Mouse (Mus musculus) embryonic facial prominence, embryonic 13.5 days (tissue): ENCODE data around the gene Lrig2. TPM values are rescaled to one million over a fixed set of nuclear protein-coding genes. Genes with fewer than 3 reads are reported as not detected.
"Not testable (repeated sequence)": the region's sequence is repeated elsewhere in the genome, so short reads cannot be mapped to it uniquely, and the experiment has no call there.

ENCODE experiments used
- ATAC-seq: fragments of 200-750 bp; cut with Nextera tagmentation; 2 replicates; pipeline ENCODE4 v1.8.0; 2017; ENCODE audit warnings: low read depth; ENCODE audit not compliant: insufficient number of reproducible peaks, insufficient read depth, low FRiP score, low TSS enrichment
- H3K27ac ChIP-seq: fragments of 300-500 bp; sonication (generic); 2 replicates; pipeline ENCODE4 v1.5.1; 2015; ENCODE audit warnings: moderate library complexity, mild to moderate bottlenecking, inconsistent platforms
- H3K27me3 ChIP-seq: fragments of 300-500 bp; sonication (generic); 2 replicates; pipeline ENCODE4 v1.6.1; 2015; ENCODE audit warnings: mild to moderate bottlenecking, inconsistent platforms
- H3K36me3 ChIP-seq: fragments of 300-500 bp; sonication (generic); 2 replicates; pipeline ENCODE4 v1.6.1; 2015; ENCODE audit warnings: mild to moderate bottlenecking, inconsistent platforms
- H3K4me1 ChIP-seq: fragments of 300-500 bp; sonication (generic); 2 replicates; pipeline ENCODE4 v1.6.1; 2015; ENCODE audit warnings: inconsistent platforms
- H3K4me2 ChIP-seq: fragments of 300-500 bp; sonication (generic); 2 replicates; pipeline ENCODE4 v1.6.1; 2015; ENCODE audit warnings: moderate library complexity, mild to moderate bottlenecking, inconsistent platforms
- H3K4me3 ChIP-seq: fragments of 300-500 bp; sonication (generic); 2 replicates; pipeline ENCODE4 v1.5.1; 2015; ENCODE audit warnings: mild to moderate bottlenecking, inconsistent platforms
- H3K9ac ChIP-seq: fragments of 300-500 bp; sonication (generic); 2 replicates; pipeline ENCODE4 v1.6.1; 2015; ENCODE audit warnings: mild to moderate bottlenecking, inconsistent platforms
- H3K9me3 ChIP-seq: fragments of 300-500 bp; sonication (generic); 2 replicates; pipeline ENCODE4 v1.6.1; 2016; ENCODE audit warnings: inconsistent platforms
- WGBS: fragments of 180-500 bp; shearing (Covaris S2); methylation state at CpG from one replicate; pipeline ENCODE4 v1.1.7; 2015; ENCODE audit warnings: mixed read lengths; 5-methylcytosine and 5-hydroxymethylcytosine counted together
- polyA plus RNA-seq: library from polyadenylated mRNA; unstranded; fragments of >200 nt; fragmentation: Nextera tagmentation; extraction: Ambion mirVana; gene quantifications from 2 replicates; pipeline ENCODE4 v1.2.1, GENCODE M21; 2015

The Lrig2 gene
- polyA plus RNA-seq, 1 experiment from 2014 or later = 21.1 TPM

DNA sequence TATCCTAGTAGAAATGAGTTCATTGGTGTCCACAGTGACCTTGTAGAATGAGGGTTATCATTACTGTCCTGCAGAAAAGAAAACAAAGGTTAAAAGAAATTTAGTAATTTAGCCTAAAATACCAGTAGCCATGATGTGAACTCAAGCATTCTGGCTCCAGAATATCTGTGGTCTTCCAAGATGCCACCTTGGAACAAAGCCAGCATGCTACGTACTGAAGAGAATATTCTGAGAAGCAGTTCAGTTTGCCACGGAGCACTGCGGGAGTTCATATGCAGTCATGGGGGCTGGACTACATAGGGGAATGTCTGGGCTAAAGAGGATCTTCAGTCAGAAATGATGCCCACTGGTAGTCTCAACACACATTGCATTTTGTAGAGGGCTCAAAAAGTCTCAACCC lies 67.6 kb downstream of the Lrig2 start:
- H3K27ac ChIP-seq = no peak overlapping the region
- no peaks in the 10 kb centered on the region for H3K36me3 ChIP-seq
- no peaks in the 10 kb centered on the region for H3K27me3 ChIP-seq
- ATAC-seq = no peak
- peaks cover 10% of the 10 kb centered on the region; the same call in 1 of the 2 replicates for H3K4me1 ChIP-seq
- no peaks in the 10 kb centered on the region for H3K9me3 ChIP-seq
- 80% methylated on average over 3 of the region's 3 CpGs for WGBS
- no peak overlapping the region for H3K4me2 ChIP-seq
- H3K4me3 ChIP-seq = no peak overlapping the region
- no peak overlapping the region for H3K9ac ChIP-seq

DNA sequence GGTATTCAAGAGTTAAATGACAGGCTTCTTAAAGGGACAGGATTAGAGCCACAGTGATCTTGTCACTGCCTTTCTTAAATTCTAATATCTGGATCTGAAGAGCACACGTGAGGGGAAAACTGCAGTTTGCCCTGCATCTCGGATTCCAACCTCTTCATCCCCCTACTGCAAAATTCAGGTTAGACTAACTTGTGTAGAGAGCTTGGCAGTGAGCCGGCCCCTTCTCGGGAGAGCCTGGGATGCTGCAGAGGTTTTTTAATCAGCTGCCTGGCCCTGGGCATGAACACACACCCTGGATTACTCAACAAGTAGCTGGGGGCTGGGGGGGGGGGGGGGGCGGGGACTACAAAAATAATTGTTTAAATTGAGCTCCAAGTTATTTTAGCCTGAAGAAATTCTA lies 69.4 kb downstream of the Lrig2 start:
- Histone ChIP-seq H3K36me3 (no peaks in the 10 kb centered on the region), H3K27ac (peak overlapping the region; percentile 62), H3K4me2 (peak overlapping the region; percentile 55), H3K4me3 (peak overlapping the region; percentile 10; the same call in 1 of the 2 replicates), H3K4me1 (peaks cover 10% of the 10 kb centered on the region; the same call in 1 of the 2 replicates), H3K27me3 (no peaks in the 10 kb centered on the region), H3K9me3 (no peaks in the 10 kb centered on the region), H3K9ac (peak overlapping the region; percentile 51; the same call in 1 of the 2 replicates)
- 12% methylated on average over 5 of the region's 5 CpGs for WGBS
- ATAC-seq = 0 out of 2 replicates have a peak, but pooled peaks have one; percentile 54

DNA sequence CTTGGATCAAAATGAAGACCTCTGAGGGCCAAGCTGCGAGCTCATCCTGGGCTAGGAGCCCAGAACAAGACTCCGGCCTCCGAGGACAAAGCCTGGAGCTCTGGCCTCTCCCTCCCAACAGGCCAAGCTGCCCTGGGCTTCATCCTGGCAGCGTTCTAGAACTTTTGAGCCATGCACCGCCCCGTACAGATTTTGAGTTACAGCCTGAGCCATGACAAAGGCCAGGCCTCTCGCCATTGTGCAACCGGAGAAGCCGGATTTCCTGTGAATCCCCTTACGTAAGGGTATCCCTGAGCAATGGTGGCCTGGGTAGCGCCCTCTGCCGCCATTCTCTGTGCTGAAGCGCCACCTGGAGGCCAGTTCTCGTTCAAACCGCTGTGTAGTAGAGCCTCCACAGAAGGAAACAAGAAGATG lies 69.8 kb downstream of the Lrig2 start:
- H3K4me3 ChIP-seq = peak overlapping the region; percentile 27; the same call in 1 of the 2 replicates
- H3K4me2 ChIP-seq = peak overlapping the region; percentile 55
- 18% methylated on average over 15 of the region's 15 CpGs for WGBS
- no peaks in the 10 kb centered on the region for H3K27me3 ChIP-seq
- peak overlapping the region; percentile 51; the same call in 1 of the 2 replicates for H3K9ac ChIP-seq
- no peaks in the 10 kb centered on the region for H3K9me3 ChIP-seq
- peaks cover 10% of the 10 kb centered on the region; the same call in 1 of the 2 replicates for H3K4me1 ChIP-seq
- ATAC-seq = peak; percentile 87
- H3K27ac ChIP-seq = peak overlapping the region; percentile 74
- H3K36me3 ChIP-seq = no peaks in the 10 kb centered on the region

DNA sequence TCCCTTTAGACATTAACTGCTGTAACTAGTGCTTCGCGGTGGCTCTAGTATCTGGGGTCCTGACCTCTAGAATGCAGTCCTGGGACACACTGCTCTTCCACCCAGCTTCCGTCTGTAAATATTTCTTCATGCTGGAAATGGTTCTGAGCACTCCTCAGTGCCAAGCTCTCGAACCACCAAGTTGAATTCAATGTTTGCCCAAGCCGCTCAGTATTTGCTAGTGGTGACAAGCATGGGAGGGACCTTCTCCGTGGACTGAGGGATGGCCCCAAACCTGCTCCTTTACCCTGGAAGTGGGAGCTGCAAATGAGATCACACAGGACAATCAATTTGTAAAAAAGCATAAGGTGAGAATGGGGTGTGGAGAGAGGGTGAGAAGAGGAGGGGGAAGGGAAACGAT lies 70.3 kb downstream of the Lrig2 start:
- Histone ChIP-seq H3K27ac (peak overlapping the region; percentile 74), H3K36me3 (no peaks in the 10 kb centered on the region), H3K4me1 (peaks cover 10% of the 10 kb centered on the region; the same call in 1 of the 2 replicates), H3K9me3 (no peaks in the 10 kb centered on the region), H3K9ac (no peak overlapping the region), H3K4me3 (no peak overlapping the region), H3K27me3 (no peaks in the 10 kb centered on the region), H3K4me2 (peak overlapping the region; percentile 55)
- ATAC-seq = no peak
- WGBS = 87% methylated on average over 7 of the region's 7 CpGs

DNA sequence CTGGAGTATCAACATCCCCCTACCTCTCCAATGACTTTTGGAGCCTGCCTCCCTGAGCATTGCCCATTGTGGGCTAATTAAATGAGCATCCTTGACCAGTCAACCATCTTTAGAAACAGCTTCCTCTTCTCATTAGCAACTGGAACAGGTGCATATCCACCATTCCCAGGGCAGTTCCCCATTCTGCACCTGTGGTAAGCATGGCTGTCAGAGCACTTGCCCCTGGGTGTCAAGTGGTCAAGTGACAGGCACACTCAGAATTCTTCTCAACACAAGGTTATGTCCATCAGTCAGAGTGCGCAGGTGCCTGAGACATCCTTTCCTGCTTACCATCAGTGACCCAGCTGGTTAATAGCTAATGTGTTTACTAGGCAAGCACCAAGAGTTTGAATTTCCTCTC lies 72.9 kb downstream of the Lrig2 start:
- WGBS = 93% methylated on average over 1 of the region's 1 CpGs
- no peaks in the 10 kb centered on the region for H3K9me3 ChIP-seq
- no peaks in the 10 kb centered on the region for H3K36me3 ChIP-seq
- no peaks in the 10 kb centered on the region for H3K27me3 ChIP-seq
- H3K9ac ChIP-seq = no peak overlapping the region
- no peak overlapping the region for H3K4me2 ChIP-seq
- no peak overlapping the region for H3K27ac ChIP-seq
- no peak for ATAC-seq
- peaks cover 15% of the 10 kb centered on the region for H3K4me1 ChIP-seq
- no peak overlapping the region for H3K4me3 ChIP-seq

DNA sequence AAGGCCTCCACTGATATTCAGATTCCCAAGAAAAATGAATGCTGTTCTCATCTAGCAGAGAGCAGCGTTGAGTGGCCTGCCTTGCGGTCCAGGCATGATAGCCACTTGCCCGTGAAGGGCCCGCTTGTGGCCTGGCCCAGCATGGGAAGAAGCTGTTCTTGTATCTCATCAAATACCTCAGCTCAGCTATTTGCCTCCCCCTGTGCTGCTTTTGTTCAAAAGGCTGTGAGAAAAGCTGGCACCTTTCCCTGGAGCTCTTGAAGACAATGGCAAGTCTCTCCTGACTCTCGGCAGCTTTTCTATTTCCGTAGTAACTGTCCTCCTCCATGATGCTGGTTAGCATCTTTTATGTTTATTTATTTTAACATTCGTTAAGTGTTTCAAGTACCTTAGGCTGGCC lies 74.1 kb downstream of the Lrig2 start:
- Histone ChIP-seq H3K36me3 (no peaks in the 10 kb centered on the region), H3K9ac (no peak overlapping the region), H3K9me3 (no peaks in the 10 kb centered on the region), H3K4me1 (peaks cover 17% of the 10 kb centered on the region), H3K27ac (no peak overlapping the region), H3K27me3 (no peaks in the 10 kb centered on the region), H3K4me2 (no peak overlapping the region), H3K4me3 (no peak overlapping the region)
- 68% methylated on average over 7 of the region's 7 CpGs for WGBS
- ATAC-seq = no peak

DNA sequence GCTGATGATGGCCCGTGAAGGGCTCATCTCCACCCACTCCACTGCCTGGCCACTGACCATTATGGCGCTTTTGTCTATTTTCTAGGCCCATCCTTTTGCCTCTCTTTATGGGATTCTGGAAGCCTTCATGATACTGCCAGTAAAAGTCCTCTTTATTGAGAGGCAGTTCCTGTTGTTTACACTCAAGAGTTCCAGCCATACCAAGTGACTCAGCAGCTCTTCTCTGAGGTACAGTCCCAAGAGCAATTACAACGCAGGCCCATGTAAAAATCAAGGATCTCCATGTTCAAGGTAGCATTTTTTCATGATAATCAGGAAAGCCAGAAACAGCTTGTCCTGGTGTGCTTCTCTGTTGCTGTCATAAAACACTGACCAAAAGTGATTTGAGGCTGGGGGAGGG lies 75.8 kb downstream of the Lrig2 start:
- Histone ChIP-seq H3K4me1 (peaks cover 18% of the 10 kb centered on the region), H3K9me3 (no peaks in the 10 kb centered on the region), H3K27ac (no peak overlapping the region), H3K4me3 (no peak overlapping the region), H3K9ac (no peak overlapping the region), H3K27me3 (no peaks in the 10 kb centered on the region), H3K36me3 (no peaks in the 10 kb centered on the region), H3K4me2 (no peak overlapping the region)
- WGBS = 95% methylated on average over 3 of the region's 3 CpGs
- no peak for ATAC-seq

DNA sequence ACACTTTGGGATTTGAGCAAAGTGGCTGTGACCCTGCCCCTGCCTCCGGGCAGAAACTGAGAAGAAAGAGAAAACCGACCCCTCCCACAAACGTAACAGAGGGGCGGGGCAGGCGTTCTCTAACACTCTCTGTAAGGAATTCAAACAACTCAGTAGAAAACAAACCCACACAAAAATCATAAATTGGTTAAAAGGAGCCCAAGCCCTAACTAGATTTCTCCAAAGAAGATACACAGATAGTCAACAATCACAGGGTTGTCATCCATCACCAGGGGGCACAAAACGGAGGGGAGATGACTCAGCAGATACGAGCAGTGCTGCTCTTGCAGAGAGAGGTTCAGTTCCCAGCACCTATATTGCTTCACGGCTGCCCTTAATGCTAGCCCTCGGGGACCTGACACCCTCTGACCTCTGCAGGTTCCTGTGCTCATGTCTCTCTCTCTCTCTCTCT lies 77.4 kb downstream of the Lrig2 start:
- peak overlapping the region; percentile 40 for H3K9ac ChIP-seq
- no peak for ATAC-seq
- WGBS = 3% methylated on average over 9 of the region's 9 CpGs
- H3K27me3 ChIP-seq = no peaks in the 10 kb centered on the region
- H3K27ac ChIP-seq = no peak overlapping the region
- peak overlapping the region; percentile 33 for H3K4me3 ChIP-seq
- H3K36me3 ChIP-seq = no peaks in the 10 kb centered on the region
- H3K4me2 ChIP-seq = peak overlapping the region; percentile 53
- no peaks in the 10 kb centered on the region for H3K9me3 ChIP-seq
- H3K4me1 ChIP-seq = peaks cover 20% of the 10 kb centered on the region

DNA sequence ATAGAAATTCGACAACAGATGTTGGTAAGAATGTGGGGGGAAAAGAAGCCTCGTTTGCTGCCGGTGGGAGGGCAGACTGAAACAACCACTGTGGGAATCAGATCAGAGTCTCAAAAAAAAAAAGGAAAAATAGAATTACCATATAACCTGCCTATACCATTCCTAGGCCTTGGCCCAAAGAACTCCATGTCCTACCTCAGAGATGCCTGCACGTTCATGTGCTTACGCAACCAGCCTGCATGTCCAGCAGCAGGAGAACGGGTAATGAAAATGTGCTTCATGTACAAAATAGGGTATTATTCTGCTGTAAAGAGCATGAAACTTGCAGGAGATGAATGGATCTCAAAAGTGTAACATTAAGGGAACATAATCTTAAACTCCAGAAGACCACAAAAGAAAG lies 79.1 kb downstream of the Lrig2 start:
- no peak for ATAC-seq
- Histone ChIP-seq H3K27me3 (no peaks in the 10 kb centered on the region), H3K9me3 (no peaks in the 10 kb centered on the region), H3K4me3 (no peak overlapping the region), H3K36me3 (no peaks in the 10 kb centered on the region), H3K27ac (no peak overlapping the region), H3K9ac (no peak overlapping the region), H3K4me1 (peaks cover 20% of the 10 kb centered on the region), H3K4me2 (no peak overlapping the region)
- WGBS = 75% methylated on average over 6 of the region's 6 CpGs

DNA sequence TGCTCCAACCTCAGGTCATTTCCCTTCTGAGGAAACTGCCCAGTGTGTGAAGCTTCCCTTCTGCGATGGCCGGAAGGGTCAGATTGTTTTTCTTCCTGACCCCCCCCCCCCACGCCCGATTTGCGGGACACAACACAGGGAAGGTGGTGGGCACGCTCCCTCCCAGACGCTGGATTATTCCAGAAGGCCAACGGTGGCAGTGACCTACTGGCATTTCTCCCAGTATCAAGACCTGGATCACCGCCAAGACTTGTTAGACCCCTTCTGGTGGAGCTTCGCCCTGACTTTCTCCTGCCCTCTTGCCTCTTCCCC lies 79.9 kb downstream of the Lrig2 start:
- H3K9me3 ChIP-seq = no peaks in the 10 kb centered on the region
- no peak overlapping the region for H3K4me3 ChIP-seq
- H3K4me1 ChIP-seq = peaks cover 20% of the 10 kb centered on the region
- H3K4me2 ChIP-seq = no peak overlapping the region
- no peak overlapping the region for H3K27ac ChIP-seq
- H3K36me3 ChIP-seq = no peaks in the 10 kb centered on the region
- ATAC-seq = 0 out of 2 replicates have a peak, but pooled peaks have one; percentile 32
- H3K9ac ChIP-seq = no peak overlapping the region
- WGBS = 18% methylated on average over 10 of the region's 10 CpGs
- no peaks in the 10 kb centered on the region for H3K27me3 ChIP-seq

DNA sequence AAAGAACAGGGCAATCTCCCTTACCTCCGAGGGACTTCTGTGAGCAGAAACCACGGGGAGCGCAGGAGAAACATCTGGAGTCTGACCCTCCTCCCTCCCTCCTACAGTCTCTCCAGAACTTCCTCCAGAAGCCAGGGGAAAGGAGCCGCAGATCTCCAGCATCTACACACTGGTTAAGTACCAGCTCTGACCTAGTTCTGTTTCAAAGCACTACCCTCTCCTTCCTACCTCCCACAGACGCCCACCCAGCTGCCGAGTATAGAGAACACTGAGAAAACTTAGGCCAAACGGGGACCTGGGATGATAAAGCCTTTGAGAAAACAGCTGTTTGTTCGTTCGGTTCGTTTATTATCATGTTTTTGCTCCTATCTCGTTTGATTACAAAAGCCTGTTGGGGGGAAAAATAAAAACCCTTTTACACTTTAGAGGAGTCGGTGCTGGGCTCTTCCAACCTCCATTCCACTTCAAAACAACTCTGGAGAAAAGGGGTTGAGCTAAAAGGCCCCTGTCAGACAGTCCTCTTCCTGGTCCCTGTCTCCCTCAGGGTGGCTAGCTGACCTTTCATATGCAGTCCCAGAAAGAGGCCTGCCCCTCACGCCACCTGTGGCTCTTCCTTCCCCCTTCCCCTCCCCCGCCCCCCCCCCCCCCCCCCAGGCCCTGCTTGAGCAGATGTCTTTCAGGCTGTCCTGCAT lies 80.4 kb downstream of the Lrig2 start:
- Histone ChIP-seq H3K4me1 (peaks cover 20% of the 10 kb centered on the region), H3K4me3 (no peak overlapping the region)
- WGBS = 18% methylated on average over 13 of the region's 14 CpGs

DNA sequence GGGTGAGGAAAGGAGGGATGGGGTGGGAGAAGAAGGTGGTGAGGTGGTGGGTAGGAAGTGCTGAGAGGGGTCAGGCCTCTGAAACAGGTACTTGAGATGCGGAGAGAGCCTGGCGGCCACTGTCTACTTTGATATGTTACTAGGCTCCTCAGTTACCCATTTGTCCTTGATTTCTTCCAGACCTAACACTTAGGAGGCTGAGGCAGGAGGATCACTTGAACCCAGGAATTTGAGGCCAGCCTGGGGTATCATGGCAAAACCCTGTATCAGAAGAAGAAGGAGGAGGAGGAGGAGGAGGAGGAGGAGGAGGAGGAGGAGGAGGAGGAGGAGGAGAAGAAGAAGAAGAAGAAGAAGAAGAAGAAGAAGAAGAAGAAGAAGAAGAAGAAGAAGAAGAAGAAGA lies 84.4 kb downstream of the Lrig2 start:
- H3K9me3 ChIP-seq, H3K36me3 ChIP-seq, H3K9ac ChIP-seq, ATAC-seq, H3K27ac ChIP-seq, H3K4me3 ChIP-seq, H3K27me3 ChIP-seq, H3K4me2 ChIP-seq: not testable (repeated sequence)
- 90% methylated on average over 2 of the region's 2 CpGs for WGBS
- H3K4me1 ChIP-seq = peaks cover 13% of the 10 kb centered on the region; the same call in 1 of the 2 replicates

More for the DNA sequence above, 80.4 kb downstream of the Lrig2 start:
- 0 out of 2 replicates have a peak, but pooled peaks have one; percentile 37 for ATAC-seq
- H3K27me3 ChIP-seq = no peaks in the 10 kb centered on the region
- H3K36me3 ChIP-seq = no peaks in the 10 kb centered on the region
- peak overlapping the region; percentile 48; the same call in 1 of the 2 replicates for H3K27ac ChIP-seq
- H3K4me2 ChIP-seq = no peak overlapping the region
- H3K9ac ChIP-seq = 0 out of 2 replicates have a peak overlapping the region, but pooled peaks have one; percentile 16
- no peaks in the 10 kb centered on the region for H3K9me3 ChIP-seq
